Mouse (Mus musculus): ENCODE data around the gene 1700031F05Rik. TPM values are rescaled to one million over a fixed set of nuclear protein-coding genes. Genes with fewer than 3 reads are reported as not detected.
"Not testable (repeated sequence)": the region's sequence is repeated elsewhere in the genome, so short reads cannot be mapped to it uniquely, and the experiment has no call there.

1700031F05Rik gene
- total RNA-seq (2021), result not detected
- long read RNA-seq, experiment 1, result 0 reads
- long read RNA-seq, experiment 2, result 0 reads

- no peak for DNase-seq (ENCODE audit: low spot score in 2 of 2)
- intact Hi-C loops (cut with DNase I), result no loop called here
These were observed at the start of gene 1700031F05Rik for GRCm38 (mm10) chrX:102867871-102868270. Gene 1700031F05Rik (minus strand): TSS chrX:102867971.

GRCm38 (mm10) chrX:102914823-102915222 lies 47.1 kb upstream of the 1700031F05Rik start:
- intact Hi-C loops (cut with DNase I); DNase-seq (ENCODE audit: low spot score in 2 of 2): not testable (repeated sequence)

DNA sequence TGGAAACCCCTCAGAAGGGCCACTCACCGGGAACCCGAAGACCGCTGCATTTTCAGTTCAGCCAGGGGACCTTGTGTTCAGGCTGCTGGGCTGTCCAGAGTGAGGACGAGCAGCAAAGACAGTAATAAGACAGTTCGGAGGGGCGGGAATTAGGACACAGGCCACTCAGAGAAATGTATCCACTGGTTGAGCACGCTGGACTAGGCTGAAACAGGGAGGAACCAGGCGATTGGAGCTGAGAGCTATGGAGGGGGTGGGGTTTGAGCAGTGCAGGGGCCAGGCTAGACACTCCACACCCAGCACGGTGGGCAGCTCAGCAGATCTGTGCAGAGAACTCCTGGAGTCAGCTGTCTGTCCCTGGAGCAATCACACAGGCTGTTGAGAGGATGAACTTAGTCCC lies 40.8 kb upstream of the 1700031F05Rik start, which contains the start of the genes Dmrtc1a and 1700011M02Rik:
Dmrtc1a (minus strand) TSS at position 101 of the 400 bp plus-strand sequence.
1700011M02Rik (plus strand) TSS at position 319 of the 400 bp plus-strand sequence.
- intact Hi-C loops (cut with DNase I); DNase-seq (ENCODE audit: low spot score in 2 of 2): not testable (repeated sequence)

GRCm38 (mm10) chrX:102854516-102854915 lies 13.3 kb downstream of the 1700031F05Rik start, which contains the start of gene Dmrtc1c2:
Gene Dmrtc1c2 (minus strand): TSS chrX:102854616.
- intact Hi-C loops (cut with DNase I); DNase-seq (ENCODE audit: low spot score in 2 of 2): not testable (repeated sequence)

DNA sequence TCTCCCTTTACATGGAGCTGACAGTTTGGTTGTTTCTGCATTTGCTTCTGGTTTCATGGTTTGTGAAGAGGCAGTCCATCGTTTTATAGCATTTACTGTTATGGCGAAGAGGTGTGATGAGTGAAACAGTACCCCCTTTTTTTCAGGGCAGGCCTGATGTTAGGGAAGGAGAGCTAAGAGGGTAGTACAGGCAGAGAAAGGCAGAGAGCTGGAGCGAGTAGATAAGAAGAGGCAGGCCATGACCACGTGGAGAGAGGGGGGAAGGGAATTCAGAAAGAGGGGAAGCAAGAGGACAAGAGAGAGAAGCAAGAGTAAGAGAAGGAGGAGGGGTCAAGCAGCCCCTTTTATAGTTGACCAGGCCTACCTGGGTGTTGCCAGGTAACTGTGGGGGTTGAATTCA lies 55.5 kb downstream of the 1700031F05Rik start:
- no peak for DNase-seq (ENCODE audit: low spot score in 2 of 2)
- intact Hi-C loops (cut with DNase I), result no loop called here

Other genes with a start within 250 kb of the 1700031F05Rik start
- gene Phka1, start 223.7 kb downstream of the 1700031F05Rik start, total RNA-seq (2021), result 10 to 100 TPM; 17.3 to 18.6 TPM
- gene Gm3880, start 181.0 kb downstream of the 1700031F05Rik start, total RNA-seq (2021), result not detected
- gene Gm9112, start 160.3 kb downstream of the 1700031F05Rik start, total RNA-seq (2021), result not detected
- not detected for gene Dmrtc1b, start 160.1 kb downstream of the 1700031F05Rik start, total RNA-seq (2021)
- gene Dmrtc1c1, start 65.0 kb downstream of the 1700031F05Rik start, total RNA-seq (2021), result not detected
- not detected for gene Dmrtc1c2, start 13.4 kb downstream of the 1700031F05Rik start, total RNA-seq (2021)
- 1 to 10 TPM; 3.0 TPM for gene Dmrtc1a, start 40.7 kb upstream of the 1700031F05Rik start, total RNA-seq (2021)
- gene 1700011M02Rik, start 40.9 kb upstream of the 1700031F05Rik start, total RNA-seq (2021), result not detected
- gene 1700018G05Rik, start 60.4 kb upstream of the 1700031F05Rik start, total RNA-seq (2021), result not detected

All from left cerebral cortex, postnatal 14 days (tissue).